Mouse (Mus musculus): ENCODE results near the gene Zfp629. TPM values are rescaled to one million over a fixed set of nuclear protein-coding genes. Genes with fewer than 3 reads are reported as not detected.
A peak's percentile ranks its signal among the peaks of the same experiment; 100 is the strongest.

Zfp629 gene
- total RNA-seq, 1 experiment from 2014 or later, result 1.7 TPM

- peak; percentile 20; the same call in 1 of the 2 replicates for ATAC-seq (ENCODE audit: extremely low read depth, insufficient number of reproducible peaks, low FRiP score, poor library complexity, severe bottlenecking)
These were observed 30.6 kb downstream of the Zfp629 start for GRCm38 (mm10) chr7:127585031-127585430.

- no peak for ATAC-seq (ENCODE audit: extremely low read depth, insufficient number of reproducible peaks, low FRiP score, poor library complexity, severe bottlenecking)
These were observed 32.3 kb downstream of the Zfp629 start for GRCm38 (mm10) chr7:127583260-127583659.

- ATAC-seq (ENCODE audit: extremely low read depth, insufficient number of reproducible peaks, low FRiP score, poor library complexity, severe bottlenecking), result no peak
These were observed 41.5 kb downstream of the Zfp629 start for GRCm38 (mm10) chr7:127574115-127574514.

- no peak for ATAC-seq (ENCODE audit: extremely low read depth, insufficient number of reproducible peaks, low FRiP score, poor library complexity, severe bottlenecking)
These were observed 42.0 kb downstream of the Zfp629 start for GRCm38 (mm10) chr7:127573503-127574008.

GRCm38 (mm10) chr7:127572895-127573471, 42.6 kb downstream of the Zfp629 start, which contains the start of gene Phkg2:
Phkg2 (plus strand) TSS chr7:127573340.
- ATAC-seq (ENCODE audit: extremely low read depth, insufficient number of reproducible peaks, low FRiP score, poor library complexity, severe bottlenecking), result peak; percentile 97

- ATAC-seq (ENCODE audit: extremely low read depth, insufficient number of reproducible peaks, low FRiP score, poor library complexity, severe bottlenecking), result no peak
These were observed 51.0 kb downstream of the Zfp629 start for GRCm38 (mm10) chr7:127564381-127565150.

GRCm38 (mm10) chr7:127561340-127561858, 54.2 kb downstream of the Zfp629 start, which contains the start of gene Tmem265:
Tmem265 (plus strand) TSS chr7:127561390.
- ATAC-seq (ENCODE audit: extremely low read depth, insufficient number of reproducible peaks, low FRiP score, poor library complexity, severe bottlenecking), result no peak

- no peak for ATAC-seq (ENCODE audit: extremely low read depth, insufficient number of reproducible peaks, low FRiP score, poor library complexity, severe bottlenecking)
These were observed 55.0 kb downstream of the Zfp629 start for GRCm38 (mm10) chr7:127560580-127560979.

Other genes starting within 250 kb of the Zfp629 start
- gene Zfp747, start 239.7 kb downstream of the Zfp629 start, total RNA-seq (2017), result 23.5 and 24.2 TPM in 2 replicates
- gene 9130019O22Rik, start 228.6 kb downstream of the Zfp629 start, total RNA-seq (2017), result 7.7 and 8.7 TPM in 2 replicates
- gene E430018J23Rik, start 222.2 kb downstream of the Zfp629 start, total RNA-seq (2017), result 7.7 and 9.8 TPM in 2 replicates
- 19.3 and 24.2 TPM in 2 replicates for gene Zfp764, start 209.0 kb downstream of the Zfp629 start, total RNA-seq (2017)
- gene Zfp688, start 193.7 kb downstream of the Zfp629 start, total RNA-seq (2017), result 21.1 and 22.7 TPM in 2 replicates
- gene Zfp689, start 166.6 kb downstream of the Zfp629 start, total RNA-seq (2017), result 2.1 and 2.7 TPM in 2 replicates
- 129 and 155 TPM in 2 replicates for gene Prr14, start 156.2 kb downstream of the Zfp629 start, total RNA-seq (2017)
- gene Fbrs, start 136.6 kb downstream of the Zfp629 start, total RNA-seq (2017), result 92.1 and 93.0 TPM in 2 replicates
- 38.2 and 45.9 TPM in 2 replicates for gene Srcap, start 103.8 kb downstream of the Zfp629 start, total RNA-seq (2017)
- 11.8 and 12.4 TPM in 2 replicates for gene Gm42715, start 96.2 kb downstream of the Zfp629 start, total RNA-seq (2017)
- 0.58 and 9.6 TPM in 2 replicates for gene Tmem265, start 54.4 kb downstream of the Zfp629 start, total RNA-seq (2017)
- 74.8 and 88.3 TPM in 2 replicates for gene Phkg2, start 42.5 kb downstream of the Zfp629 start, total RNA-seq (2017)
- gene Ccdc189, start 27.2 kb downstream of the Zfp629 start, total RNA-seq (2017), result 11.8 and 16.8 TPM in 2 replicates
- gene Rnf40, start 27.0 kb downstream of the Zfp629 start, total RNA-seq (2017), result 127 and 137 TPM in 2 replicates
- gene Bcl7c, start 93.1 kb upstream of the Zfp629 start, total RNA-seq (2017), result 11.6 and 17.4 TPM in 2 replicates
- not detected in 2 replicates for gene Ctf1, start 96.9 kb upstream of the Zfp629 start, total RNA-seq (2017)
- gene Ctf2, start 116.4 kb upstream of the Zfp629 start, total RNA-seq (2017), result not detected in 2 replicates
- gene Fbxl19, start 128.7 kb upstream of the Zfp629 start, total RNA-seq (2017), result 9.0 and 9.2 TPM in 2 replicates
- gene Orai3, start 154.0 kb upstream of the Zfp629 start, total RNA-seq (2017), result 35.7 and 42.8 TPM in 2 replicates
- gene Setd1a, start 160.9 kb upstream of the Zfp629 start, total RNA-seq (2017), result 14.4 and 16.7 TPM in 2 replicates
- gene Gm49388, start 169.8 kb upstream of the Zfp629 start, total RNA-seq (2017), result 3.3 and 3.5 TPM in 2 replicates
- gene Hsd3b7, start 184.8 kb upstream of the Zfp629 start, total RNA-seq (2017), result 4.4 and 4.5 TPM in 2 replicates
- gene Stx4a, start 208.5 kb upstream of the Zfp629 start, total RNA-seq (2017), result 93.0 and 99.9 TPM in 2 replicates
- not detected in 2 replicates for gene Stx1b, start 208.8 kb upstream of the Zfp629 start, total RNA-seq (2017)

Measured in neutrophil, adult 5-6 weeks (primary cell).